Mouse (Mus musculus): ENCODE results near the gene Dnph1. TPM values are rescaled to one million over a fixed set of nuclear protein-coding genes. Genes with fewer than 3 reads are reported as not detected.
"Not testable (repeated sequence)": the region's sequence is repeated elsewhere in the genome, so short reads cannot be mapped to it uniquely, and the experiment has no call there.

Gene Dnph1
- polyA plus RNA-seq, 1 experiment, result 9.9 TPM

DNA sequence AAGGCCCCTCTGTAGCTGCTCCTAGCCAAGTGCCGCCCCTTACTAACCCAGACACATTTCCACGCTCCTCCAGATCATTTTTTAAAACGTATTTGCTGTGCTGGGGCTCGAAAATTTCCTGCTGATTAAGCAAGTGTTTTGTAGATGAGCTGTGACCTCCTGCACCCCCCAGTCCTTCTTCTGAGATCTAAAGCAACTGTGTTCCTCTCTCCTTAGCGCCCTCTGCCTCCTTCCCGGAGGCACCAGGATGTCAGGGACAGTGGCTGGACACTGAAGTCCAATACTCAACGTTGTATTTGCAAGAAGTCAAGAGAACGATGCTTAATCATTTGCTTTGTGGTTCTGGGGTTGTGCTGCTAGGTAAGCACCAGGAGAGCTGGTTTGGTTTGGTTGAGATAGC is 35.2 kb upstream of the Dnph1 start:
- Histone ChIP-seq H3K27ac (ENCODE audit: insufficient read depth, low read length) (no peak overlapping the region), H3K4me1 (ENCODE audit: control insufficient read depth, insufficient read depth, low read length) (no peaks in the 10 kb centered on the region), H3K4me3 (ENCODE audit: insufficient read depth, low read length) (no peak overlapping the region)
- peak; percentile 32; the same call in 1 of the 2 replicates for TF ChIP-seq CTCF (IDR thresholded peaks at IDR 0.05; ENCODE audit: borderline replicate concordance, insufficient read depth, low read length)
- no peak for TF ChIP-seq POLR2A (IDR thresholded peaks at IDR 0.05; ENCODE audit: low read depth, low read length)

DNA sequence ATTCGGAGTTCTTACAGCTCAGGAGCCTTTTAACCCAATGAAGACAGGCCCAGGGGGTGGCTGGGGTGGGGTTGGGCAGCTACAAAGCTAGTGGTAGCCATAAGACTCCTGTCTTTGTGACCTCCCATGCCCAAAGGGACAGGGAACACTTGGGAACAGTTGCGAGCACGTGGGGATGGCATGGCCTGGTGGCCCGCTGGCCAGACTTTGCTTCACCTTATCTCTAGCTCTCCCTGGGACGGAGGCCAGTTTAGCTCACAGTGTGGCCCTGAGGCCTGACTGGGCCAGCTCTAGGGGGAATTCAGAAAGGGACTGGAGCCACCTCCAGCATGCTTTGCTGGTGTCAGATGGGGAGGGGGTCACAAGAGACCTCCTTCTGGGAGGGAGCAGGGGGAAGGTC is 34.3 kb upstream of the Dnph1 start:
- Histone ChIP-seq H3K4me1 (ENCODE audit: control insufficient read depth, insufficient read depth, low read length) (no peaks in the 10 kb centered on the region), H3K27ac (ENCODE audit: insufficient read depth, low read length) (no peak overlapping the region), H3K4me3 (ENCODE audit: insufficient read depth, low read length) (no peak overlapping the region)
- TF ChIP-seq POLR2A (IDR thresholded peaks at IDR 0.05; ENCODE audit: low read depth, low read length) (no peak), CTCF (IDR thresholded peaks at IDR 0.05; ENCODE audit: borderline replicate concordance, insufficient read depth, low read length) (no peak)

DNA sequence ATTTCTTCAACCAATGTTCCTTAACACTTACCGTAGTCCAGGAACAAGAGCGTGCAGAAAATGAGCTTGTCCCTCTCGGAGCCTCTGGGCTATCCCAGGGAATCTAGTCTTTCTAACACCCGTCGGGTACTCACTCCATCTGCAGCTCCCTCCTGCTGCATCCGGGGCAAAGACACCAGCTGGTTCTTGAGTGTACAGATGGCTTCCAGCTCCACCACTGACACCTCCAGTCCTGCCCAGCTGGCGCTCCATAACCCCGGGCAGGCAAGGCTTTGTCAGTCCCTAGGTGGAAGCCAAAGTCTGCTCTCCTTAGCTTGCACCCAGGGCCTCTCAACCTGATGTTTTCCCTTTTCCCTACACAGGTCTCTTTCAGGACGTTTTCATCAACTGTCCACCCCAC is 28.7 kb upstream of the Dnph1 start:
- TF ChIP-seq POLR2A (IDR thresholded peaks at IDR 0.05; ENCODE audit: low read depth, low read length) (no peak), CTCF (IDR thresholded peaks at IDR 0.05; ENCODE audit: borderline replicate concordance, insufficient read depth, low read length) (no peak)
- Histone ChIP-seq H3K4me1 (ENCODE audit: control insufficient read depth, insufficient read depth, low read length) (no peaks in the 10 kb centered on the region), H3K4me3 (ENCODE audit: insufficient read depth, low read length) (no peak overlapping the region), H3K27ac (ENCODE audit: insufficient read depth, low read length) (no peak overlapping the region)

DNA sequence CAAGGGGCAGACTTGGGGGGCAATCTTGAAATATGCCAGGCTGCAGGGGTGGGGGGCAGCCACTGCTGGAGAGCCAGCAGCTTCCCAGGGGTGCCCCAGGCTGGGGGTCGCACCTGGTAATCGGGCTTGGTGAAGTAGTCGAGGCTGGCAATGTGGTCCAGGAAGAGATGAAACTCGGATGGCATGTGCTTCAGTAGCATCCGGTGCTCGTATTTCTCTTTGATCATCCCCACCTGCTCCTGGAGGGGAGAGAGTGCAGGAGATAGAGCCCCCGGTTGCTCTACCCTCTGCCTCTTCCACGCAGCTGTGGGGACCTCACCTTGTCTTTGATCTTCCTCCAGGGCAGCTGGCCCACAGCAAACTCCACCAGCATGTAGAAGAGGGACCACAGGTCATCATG is 19.9 kb upstream of the Dnph1 start:
- no peak for TF ChIP-seq POLR2A (IDR thresholded peaks at IDR 0.05; ENCODE audit: low read depth, low read length)
- TF ChIP-seq CTCF (IDR thresholded peaks at IDR 0.05; ENCODE audit: borderline replicate concordance, insufficient read depth, low read length), result no peak
- Histone ChIP-seq H3K27ac (ENCODE audit: insufficient read depth, low read length) (no peak overlapping the region), H3K4me3 (ENCODE audit: insufficient read depth, low read length) (no peak overlapping the region), H3K4me1 (ENCODE audit: control insufficient read depth, insufficient read depth, low read length) (no peaks in the 10 kb centered on the region)

DNA sequence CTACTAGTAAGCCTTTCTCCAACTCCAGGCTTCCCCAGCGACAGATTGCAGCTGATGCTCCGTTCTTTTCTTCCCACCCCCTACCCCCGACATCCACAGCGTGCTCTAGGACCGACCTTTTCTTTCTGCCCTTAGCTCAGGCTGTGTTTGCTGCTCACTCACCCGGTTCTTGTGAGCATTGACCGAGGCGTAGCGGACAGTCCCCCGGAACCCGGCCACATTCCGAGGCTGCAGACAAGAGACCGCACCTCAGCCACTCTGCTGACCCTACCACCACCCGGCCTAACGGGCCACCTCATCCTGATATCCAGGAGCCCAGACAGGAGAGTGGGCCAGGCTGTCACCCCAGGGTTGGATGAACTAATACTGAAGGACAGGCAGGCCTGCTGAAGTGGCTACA is 19.2 kb upstream of the Dnph1 start:
- no peak for TF ChIP-seq CTCF (IDR thresholded peaks at IDR 0.05; ENCODE audit: borderline replicate concordance, insufficient read depth, low read length)
- TF ChIP-seq POLR2A (IDR thresholded peaks at IDR 0.05; ENCODE audit: low read depth, low read length), result no peak
- no peak overlapping the region for H3K4me3 ChIP-seq (ENCODE audit: insufficient read depth, low read length)
- no peak overlapping the region for H3K27ac ChIP-seq (ENCODE audit: insufficient read depth, low read length)
- no peaks in the 10 kb centered on the region for H3K4me1 ChIP-seq (ENCODE audit: control insufficient read depth, insufficient read depth, low read length)

DNA sequence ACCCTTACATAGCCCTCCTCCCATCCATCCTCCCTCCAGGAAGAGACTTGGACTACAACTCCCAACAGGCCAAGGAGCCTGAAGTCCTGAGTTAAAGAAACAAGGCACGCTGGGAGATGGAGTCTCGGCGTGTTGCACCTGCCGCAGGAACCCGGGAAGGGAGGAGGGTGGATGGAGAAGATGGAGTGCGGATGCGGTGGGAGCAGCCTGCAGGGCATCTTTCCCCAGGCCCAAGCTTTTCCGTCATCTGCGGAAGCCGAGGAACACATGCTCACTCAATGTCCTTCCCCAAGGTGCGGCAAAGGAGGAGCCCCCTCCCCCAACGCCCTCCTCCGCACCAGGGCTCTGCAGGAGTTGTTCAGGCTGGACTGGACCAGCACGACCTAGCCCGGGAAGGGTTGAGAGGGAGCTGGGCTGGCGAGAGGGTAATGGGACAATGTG is 12.9 kb upstream of the Dnph1 start:
- TF ChIP-seq POLR2A (IDR thresholded peaks at IDR 0.05; ENCODE audit: low read depth, low read length) (no peak), CTCF (IDR thresholded peaks at IDR 0.05; ENCODE audit: borderline replicate concordance, insufficient read depth, low read length) (no peak)
- Histone ChIP-seq H3K4me3 (ENCODE audit: insufficient read depth, low read length) (peak overlapping the region; percentile 15; the same call in 1 of the 2 replicates), H3K4me1 (ENCODE audit: control insufficient read depth, insufficient read depth, low read length) (no peaks in the 10 kb centered on the region), H3K27ac (ENCODE audit: insufficient read depth, low read length) (no peak overlapping the region)

DNA sequence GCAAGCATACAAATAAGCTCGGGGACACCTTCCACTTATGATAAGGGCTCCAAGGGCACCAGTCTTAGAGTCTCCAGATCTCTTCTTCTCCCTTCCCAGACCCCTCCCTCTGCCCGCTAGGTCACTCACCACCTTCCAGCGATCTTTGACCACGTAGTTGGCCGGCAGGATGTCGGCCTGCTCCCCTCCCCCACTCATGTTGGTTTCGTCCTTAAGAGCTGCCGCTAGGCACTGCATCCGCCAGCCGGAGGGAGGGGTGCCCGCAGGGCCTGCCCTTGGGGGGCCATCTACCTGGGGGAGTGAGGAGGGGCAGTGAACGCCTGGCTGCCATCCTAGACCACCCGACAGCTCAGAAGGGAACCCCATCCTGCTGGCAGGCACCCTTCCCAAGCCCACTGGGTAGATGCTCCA is 12.5 kb upstream of the Dnph1 start:
- no peak for TF ChIP-seq CTCF (IDR thresholded peaks at IDR 0.05; ENCODE audit: borderline replicate concordance, insufficient read depth, low read length)
- no peak for TF ChIP-seq POLR2A (IDR thresholded peaks at IDR 0.05; ENCODE audit: low read depth, low read length)
- Histone ChIP-seq H3K4me3 (ENCODE audit: insufficient read depth, low read length) (no peak overlapping the region; the same call in 1 of the 2 replicates), H3K4me1 (ENCODE audit: control insufficient read depth, insufficient read depth, low read length) (no peaks in the 10 kb centered on the region)

DNA sequence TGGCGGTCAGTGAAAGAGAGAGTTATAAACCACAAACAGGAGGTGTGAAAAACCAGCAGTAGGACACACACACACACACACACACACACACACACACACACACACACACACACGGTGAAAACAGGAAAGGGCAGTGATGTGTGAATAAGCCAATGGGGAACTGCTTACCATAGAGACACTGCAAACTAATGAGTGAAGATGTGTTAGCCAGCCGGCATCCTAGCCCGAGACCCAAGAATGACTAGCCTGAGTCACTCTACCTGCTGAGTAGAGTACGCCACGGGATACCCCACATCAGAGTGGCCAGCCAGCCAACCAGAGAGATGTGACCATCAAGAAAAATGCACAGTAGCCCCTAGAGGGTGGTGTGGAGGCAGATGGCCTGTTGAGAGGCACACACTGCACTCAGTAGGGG is 12.0 kb upstream of the Dnph1 start:
- Histone ChIP-seq H3K27ac (ENCODE audit: insufficient read depth, low read length) (no peak overlapping the region), H3K4me3 (ENCODE audit: insufficient read depth, low read length) (no peak overlapping the region), H3K4me1 (ENCODE audit: control insufficient read depth, insufficient read depth, low read length) (no peaks in the 10 kb centered on the region)
- TF ChIP-seq CTCF (IDR thresholded peaks at IDR 0.05; ENCODE audit: borderline replicate concordance, insufficient read depth, low read length), result no peak
- TF ChIP-seq POLR2A (IDR thresholded peaks at IDR 0.05; ENCODE audit: low read depth, low read length), result no peak

More for the DNA sequence above, 12.5 kb upstream of the Dnph1 start:
- no peak overlapping the region for H3K27ac ChIP-seq (ENCODE audit: insufficient read depth, low read length)

DNA sequence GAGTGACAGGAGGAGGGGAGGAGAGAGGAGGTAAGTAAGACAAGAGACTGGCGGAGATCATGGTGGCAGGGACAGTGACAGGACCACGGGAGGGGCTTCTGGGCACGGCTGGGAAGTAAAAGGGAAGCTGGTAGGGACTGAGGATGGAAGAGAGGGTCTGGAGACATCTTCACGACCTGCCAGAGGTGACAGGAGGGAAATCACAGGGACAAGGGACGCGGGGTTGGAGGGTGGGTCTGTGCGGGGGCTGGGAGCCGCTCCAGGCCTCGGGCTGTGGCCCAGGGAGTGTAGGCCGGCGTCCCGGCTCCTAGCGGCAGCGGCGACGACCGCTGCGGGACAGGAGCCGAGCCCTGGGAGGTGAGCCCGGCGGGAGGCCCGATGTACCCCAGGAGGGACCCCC is 9.5 kb upstream of the Dnph1 start:
- TF ChIP-seq CTCF (IDR thresholded peaks at IDR 0.05; ENCODE audit: borderline replicate concordance, insufficient read depth, low read length), result no peak
- Histone ChIP-seq H3K27ac (ENCODE audit: insufficient read depth, low read length) (no peak overlapping the region), H3K4me3 (ENCODE audit: insufficient read depth, low read length) (no peak overlapping the region), H3K4me1 (ENCODE audit: control insufficient read depth, insufficient read depth, low read length) (no peaks in the 10 kb centered on the region)

DNA sequence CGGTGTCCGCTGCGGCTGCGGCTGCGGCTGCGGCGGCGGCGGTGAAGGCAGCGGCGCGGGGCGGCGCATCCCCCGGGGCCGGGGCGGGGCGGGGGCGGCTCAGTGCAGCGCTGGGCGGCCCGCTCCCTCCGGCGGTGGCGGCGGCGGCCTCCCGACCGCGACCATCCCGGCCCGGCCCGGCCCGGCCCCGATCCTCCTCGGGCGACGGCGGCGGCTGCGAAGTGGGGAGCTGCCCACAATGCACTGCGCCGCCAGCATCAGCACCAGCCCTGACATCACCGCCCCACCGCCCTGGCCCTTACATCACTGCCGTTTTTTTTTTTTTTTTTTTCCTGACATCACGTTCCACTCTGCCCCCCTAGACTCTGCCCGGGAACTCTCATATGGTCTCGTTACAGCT is 9.1 kb upstream of the Dnph1 start, which contains the start of gene Ttbk1:
Gene Ttbk1 (minus strand): TSS at position 245 of the 400 bp plus-strand sequence.
- no peak for TF ChIP-seq CTCF (IDR thresholded peaks at IDR 0.05; ENCODE audit: borderline replicate concordance, insufficient read depth, low read length)
- TF ChIP-seq POLR2A (IDR thresholded peaks at IDR 0.05; ENCODE audit: low read depth, low read length), result no peak
- no peak within 1 kb of the TSS for H3K27ac ChIP-seq (ENCODE audit: insufficient read depth, low read length)
- H3K4me3 ChIP-seq (ENCODE audit: insufficient read depth, low read length), result no peak within 1 kb of the TSS; the same call in 1 of the 2 replicates
- H3K4me1 ChIP-seq (ENCODE audit: control insufficient read depth, insufficient read depth, low read length), result no peaks in the 10 kb centered on the region

DNA sequence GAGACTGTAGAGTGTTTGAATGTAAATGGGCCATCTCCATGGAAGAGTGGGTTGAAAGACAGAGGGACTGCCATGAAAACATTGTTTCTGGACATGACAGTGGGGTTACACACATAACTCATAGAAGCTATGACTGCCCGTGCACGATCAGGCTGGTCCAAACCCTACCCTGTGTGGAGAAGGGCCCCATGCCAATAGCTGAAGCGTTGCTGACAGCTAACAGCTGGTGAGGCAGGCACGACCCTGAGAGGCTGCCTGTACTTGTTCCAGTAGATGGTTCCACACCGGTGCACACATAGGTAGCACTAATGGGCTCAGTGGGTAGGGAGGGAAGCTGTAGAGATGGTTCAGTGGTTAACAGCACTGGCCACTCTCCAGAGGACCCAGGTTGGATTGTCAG is 1.0 kb upstream of the Dnph1 start:
- Histone ChIP-seq H3K4me3 (ENCODE audit: insufficient read depth, low read length) (no peak overlapping the region), H3K27ac (ENCODE audit: insufficient read depth, low read length) (no peak overlapping the region), H3K4me1 (ENCODE audit: control insufficient read depth, insufficient read depth, low read length) (peaks cover 8% of the 10 kb centered on the region)
- TF ChIP-seq CTCF (IDR thresholded peaks at IDR 0.05; ENCODE audit: borderline replicate concordance, insufficient read depth, low read length) (no peak), POLR2A (IDR thresholded peaks at IDR 0.05; ENCODE audit: low read depth, low read length) (no peak)

DNA sequence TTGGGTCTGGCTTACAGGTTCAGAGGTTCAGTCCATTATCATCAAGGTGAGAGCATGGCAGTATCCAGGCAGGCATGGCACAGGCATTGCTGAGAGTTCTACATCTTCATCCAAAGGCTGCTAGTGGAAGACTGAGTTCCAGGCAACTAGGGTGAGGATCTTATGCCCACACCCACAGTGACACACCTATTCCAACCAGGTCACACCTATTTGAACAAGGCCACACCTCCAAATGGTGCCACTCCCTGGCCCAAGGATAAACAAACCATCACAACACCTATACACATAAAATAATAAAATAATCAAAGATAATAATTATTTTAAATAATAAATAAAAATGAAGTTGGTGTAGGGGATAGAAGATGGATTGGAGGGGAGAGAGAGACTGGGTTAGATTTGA is 430 bp upstream of the Dnph1 start:
- H3K27ac ChIP-seq (ENCODE audit: insufficient read depth, low read length); H3K4me3 ChIP-seq (ENCODE audit: insufficient read depth, low read length); H3K4me1 ChIP-seq (ENCODE audit: control insufficient read depth, insufficient read depth, low read length): not testable (repeated sequence)
